Mouse (Mus musculus) MEL (cell line): ENCODE measurements around the gene Baiap3. TPM values are rescaled to one million over a fixed set of nuclear protein-coding genes. Genes with fewer than 3 reads are reported as not detected.

Source experiments
- DNase-seq: peaks from one replicate; pipeline ENCODE4 v3.0.0; 2011; ENCODE audit warnings: low read depth, low spot score
- H3K27ac ChIP-seq: 2 replicates; pipeline ENCODE4 v1.5.1; 2012; ENCODE audit warnings: low read depth, mild to moderate bottlenecking, control low read depth, low read length, moderate library complexity; ENCODE audit not compliant: control insufficient read depth
- H3K27me3 ChIP-seq, 2 experiments: fragments of 150-350 bp in 1 of 2; sonication (generic) in 1 of 2; 2 replicates each; pipeline ENCODE4 v1.6.1; 2012; ENCODE audit warnings: low read length in 2 of 2, mild to moderate bottlenecking in 2 of 2, improper control_type of control experiment in 1 of 2, moderate library complexity in 1 of 2; ENCODE audit not compliant: insufficient read depth in 2 of 2, control insufficient read depth in 1 of 2
- H3K36me3 ChIP-seq, 2 experiments: 2 replicates each; pipeline ENCODE4 v1.6.1; 2012 to 2014; ENCODE audit warnings: low read length in 2 of 2, improper control_type of control experiment in 1 of 2, inconsistent platforms in 1 of 2, mild to moderate bottlenecking in 1 of 2; ENCODE audit not compliant: insufficient read depth in 2 of 2, control insufficient read depth in 1 of 2
- H3K4me1 ChIP-seq, 2 experiments: fragments of 150-350 bp in 1 of 2; sonication (generic) in 1 of 2; 2 replicates each; pipeline ENCODE4 v1.6.1; 2012; ENCODE audit warnings: low read length in 2 of 2, improper control_type of control experiment in 1 of 2, mild to moderate bottlenecking in 1 of 2; ENCODE audit not compliant: insufficient read depth in 2 of 2, control insufficient read depth in 1 of 2
- H3K4me3 ChIP-seq, 2 experiments: fragments of 150-350 bp in 1 of 2; sonication (generic) in 1 of 2; 2 replicates each; pipeline ENCODE4 v1.5.1; 2012; ENCODE audit warnings: low read depth in 2 of 2, low read length in 2 of 2, mild to moderate bottlenecking in 2 of 2, moderate library complexity in 2 of 2, control low read depth in 1 of 2, improper control_type of control experiment in 1 of 2; ENCODE audit not compliant: control insufficient read depth in 1 of 2, insufficient read depth in 1 of 2
- H3K79me2 ChIP-seq: 2 replicates; pipeline ENCODE4 v1.6.1; 2012; ENCODE audit warnings: mild to moderate bottlenecking, low read length, moderate library complexity; ENCODE audit not compliant: control insufficient read depth, poor library complexity, insufficient read depth
- H3K9ac ChIP-seq: 2 replicates; pipeline ENCODE4 v1.6.1; 2012; ENCODE audit warnings: low read depth, mild to moderate bottlenecking, control low read depth, low read length, moderate library complexity; ENCODE audit not compliant: control insufficient read depth, poor library complexity, severe bottlenecking
- H3K9me3 ChIP-seq: fragments of 150-350 bp; sonication (generic); replicated peaks from 2 replicates; pipeline ENCODE4 v1.6.1; 2012; ENCODE audit warnings: mild to moderate bottlenecking, low read length, improper control_type of control experiment, moderate library complexity; ENCODE audit not compliant: insufficient read depth
- CTCF ChIP-seq, 3 experiments: IDR thresholded peaks in 2 of 3; conservative IDR thresholded peaks in 1 of 3; 2 replicates each; pipeline ENCODE4 v1.5.1; 2011 to 2012; ENCODE audit warnings: low read length in 3 of 3, low read depth in 2 of 3, mild to moderate bottlenecking in 2 of 3, improper control_type of control experiment in 1 of 3, inconsistent platforms in 1 of 3, mixed read lengths in 1 of 3, moderate library complexity in 1 of 3; ENCODE audit not compliant: control insufficient read depth in 1 of 3, insufficient read depth in 1 of 3, poor library complexity in 1 of 3, severe bottlenecking in 1 of 3
- ELF1 ChIP-seq: IDR thresholded peaks from 2 replicates; pipeline ENCODE4 v1.6.1; 2014; ENCODE audit warnings: low read depth, mild to moderate bottlenecking, inconsistent platforms, low read length, improper control_type of control experiment, moderate library complexity
- GATA1 ChIP-seq: IDR thresholded peaks from 2 replicates; pipeline ENCODE4 v1.6.1; 2011; ENCODE audit warnings: low read depth, low read length, improper control_type of control experiment
- HCFC1 ChIP-seq: IDR thresholded peaks from 2 replicates; pipeline ENCODE4 v1.6.1; 2012; ENCODE audit warnings: low read depth, mild to moderate bottlenecking, inconsistent platforms, low read length, improper control_type of control experiment, moderate library complexity
- JUND ChIP-seq: IDR thresholded peaks from 2 replicates; pipeline ENCODE4 v1.6.1; 2011; ENCODE audit warnings: low read depth, mild to moderate bottlenecking, improper control_type of control experiment, low read length
- KAT2A ChIP-seq: conservative IDR thresholded peaks from 2 replicates; pipeline ENCODE4 v1.6.1; 2012; ENCODE audit warnings: low read depth, low read length, improper control_type of control experiment, inconsistent platforms
- MAFK ChIP-seq: IDR thresholded peaks from 2 replicates; pipeline ENCODE4 v1.6.1; 2011; ENCODE audit warnings: low read depth, mild to moderate bottlenecking, low read length, improper control_type of control experiment, borderline replicate concordance
- MAX ChIP-seq: IDR thresholded peaks from 2 replicates; pipeline ENCODE4 v1.6.1; 2011; ENCODE audit warnings: low read length, improper control_type of control experiment
- MAZ ChIP-seq: IDR thresholded peaks from 2 replicates; pipeline ENCODE4 v1.6.1; 2012; ENCODE audit warnings: low read depth, mild to moderate bottlenecking, inconsistent platforms, low read length, improper control_type of control experiment
- MXI1 ChIP-seq: IDR thresholded peaks from 2 replicates; pipeline ENCODE4 v1.6.1; 2011; ENCODE audit warnings: mild to moderate bottlenecking, low read depth, low read length, improper control_type of control experiment
- MYC ChIP-seq: IDR thresholded peaks from 2 replicates; pipeline ENCODE4 v1.6.1; 2011; ENCODE audit warnings: low read depth, mild to moderate bottlenecking, low read length, improper control_type of control experiment, moderate library complexity
- NELFE ChIP-seq: IDR thresholded peaks from 2 replicates; pipeline ENCODE4 v1.6.1; 2011; ENCODE audit warnings: low read depth, low read length, improper control_type of control experiment
- RAD21 ChIP-seq: IDR thresholded peaks from 2 replicates; pipeline ENCODE4 v1.6.1; 2011; ENCODE audit warnings: mild to moderate bottlenecking, low read depth, low read length, improper control_type of control experiment
- SIN3A ChIP-seq: IDR thresholded peaks from 2 replicates; pipeline ENCODE4 v1.6.1; 2012; ENCODE audit warnings: low read length, improper control_type of control experiment, inconsistent platforms
- SMC3 ChIP-seq: IDR thresholded peaks from 2 replicates; pipeline ENCODE4 v1.6.1; 2011; ENCODE audit warnings: low read depth, low read length, improper control_type of control experiment
- TAL1 ChIP-seq: IDR thresholded peaks from 2 replicates; pipeline ENCODE4 v1.6.1; 2012; ENCODE audit warnings: mild to moderate bottlenecking, inconsistent platforms, low read length, moderate library complexity, mixed read lengths
- TBP ChIP-seq: IDR thresholded peaks from 2 replicates; pipeline ENCODE4 v1.8.0; 2011; ENCODE audit warnings: low read depth, low read length, improper control_type of control experiment
- TCF12 ChIP-seq: IDR thresholded peaks from 2 replicates; pipeline ENCODE4 v1.6.1; 2014; ENCODE audit warnings: low read depth, mild to moderate bottlenecking, inconsistent platforms, low read length, improper control_type of control experiment, moderate library complexity
- UBTF ChIP-seq: IDR thresholded peaks from 2 replicates; pipeline ENCODE4 v1.6.1; 2012; ENCODE audit warnings: low read depth, mild to moderate bottlenecking, inconsistent platforms, low read length, improper control_type of control experiment, moderate library complexity, borderline replicate concordance; ENCODE audit not compliant: insufficient read depth
- USF2 ChIP-seq, 2 experiments: IDR thresholded peaks; 2 replicates each; pipeline ENCODE4 v1.6.1; 2011 to 2012; ENCODE audit warnings: improper control_type of control experiment in 2 of 2, low read length in 2 of 2, borderline replicate concordance in 1 of 2, inconsistent platforms in 1 of 2, low read depth in 1 of 2, mild to moderate bottlenecking in 1 of 2; ENCODE audit not compliant: insufficient read depth in 1 of 2
- ZC3H11A ChIP-seq: IDR thresholded peaks from 2 replicates; pipeline ENCODE4 v1.6.1; 2012; ENCODE audit warnings: low read depth, mild to moderate bottlenecking, inconsistent platforms, low read length, improper control_type of control experiment
- ZKSCAN1 ChIP-seq: IDR thresholded peaks from 2 replicates; pipeline ENCODE4 v1.6.1; 2012; ENCODE audit warnings: low read depth, mild to moderate bottlenecking, inconsistent platforms, low read length, improper control_type of control experiment, moderate library complexity
- ZMIZ1 ChIP-seq: IDR thresholded peaks from 2 replicates; pipeline ENCODE4 v1.6.1; 2012; ENCODE audit warnings: low read depth, mild to moderate bottlenecking, inconsistent platforms, low read length, improper control_type of control experiment, moderate library complexity
- polyA plus RNA-seq, 2 experiments: library from polyadenylated mRNA; stranded (reverse) in 1 of 2; unstranded in 1 of 2; fragments of >175 nt in 1 of 2; fragments of >200 nt in 1 of 2; gene quantifications; 2 replicates each; pipeline versions ENCODE4 v1.2.1 to v1.2.4; 2012; ENCODE audit warnings: low replicate concordance in 2 of 2, low read depth in 1 of 2; ENCODE audit not compliant: insufficient read length in 2 of 2, insufficient read depth in 1 of 2, missing spikeins in 1 of 2
- total RNA-seq: library from RNA; depleted of rRNA; stranded (reverse); fragments of 300-350 nt; gene quantifications from 2 replicates; pipeline ENCODE4 v1.2.3, GENCODE M21; 2012

The Baiap3 gene
- total and polyA plus RNA-seq, 3 experiments = 0.08 to 0.14 TPM; not detected in 1

GRCm38 (mm10) chr17:25288842-25289241 is 32.7 kb upstream of the Baiap3 start (continued):
- TF ChIP-seq NELFE (no peak), KAT2A (no peak), JUND (no peak), UBTF (no peak), MAX (0 out of 2 replicates have a peak, but pooled peaks have one; percentile 43), MYC (peak; percentile 53), TAL1 (no peak), HCFC1 (no peak), ELF1 (no peak), ZKSCAN1 (no peak), SIN3A (peak; percentile 62), TBP (no peak), MAZ (no peak), ZMIZ1 (no peak), GATA1 (no peak), USF2 (IDR thresholded peaks at IDR 0.05; ENCODE audit: borderline replicate concordance in 1 of 2, insufficient read depth in 1 of 2, low read depth in 1 of 2, low read length in 2 of 2) (no peak)

GRCm38 (mm10) chr17:25285033-25285432 is 28.9 kb upstream of the Baiap3 start:
- Histone ChIP-seq H3K79me2 (no peaks in the 10 kb centered on the region), H3K27me3 (no peaks in the 10 kb centered on the region), H3K9ac (no peak overlapping the region), H3K4me1 (peaks cover 2 to 12% of the 10 kb centered on the region in 2 experiments; a peak in 1 of 4 replicates), H3K9me3 (no peaks in the 10 kb centered on the region), H3K27ac (no peak overlapping the region), H3K36me3 (peaks cover 0 to 3% of the 10 kb centered on the region in 2 experiments; a peak in 1 of 4 replicates), H3K4me3 (no peak overlapping the region)
- peak; percentile 84 for TF ChIP-seq SMC3
- TF ChIP-seq MYC = 0 out of 2 replicates have a peak, but pooled peaks have one; percentile 37
- TF ChIP-seq ZC3H11A = peak; percentile 81
- peak; percentile 57; the same call in 1 of the 2 replicates for TF ChIP-seq SIN3A
- peak; percentile 84 to 99 (median 97) for TF ChIP-seq CTCF (IDR thresholded peaks at IDR 0.05 in 2 of 3, conservative IDR thresholded peaks at IDR 0.05 in 1 of 3; ENCODE audit: control insufficient read depth in 1 of 3, insufficient read depth in 1 of 3, low read depth in 2 of 3, low read length in 3 of 3, poor library complexity in 1 of 3, severe bottlenecking in 1 of 3)
- TF ChIP-seq RAD21 = peak; percentile 88
- TF ChIP-seq MAFK = no peak
- TF ChIP-seq MXI1 = 0 out of 2 replicates have a peak, but pooled peaks have one; percentile 19
- no peak for TF ChIP-seq TCF12
- DNase-seq = peak; percentile 86
